Mouse (Mus musculus) embryonic facial prominence, embryonic 10.5 days (tissue): ENCODE data around the gene 2810459M11Rik. TPM values are rescaled to one million over a fixed set of nuclear protein-coding genes. Genes with fewer than 3 reads are reported as not detected.
A peak's percentile ranks its signal among the peaks of the same experiment; 100 is the strongest.

Source experiments
- DNase-seq: peaks from one replicate; pipeline ENCODE4 v3.0.0-alpha.2; 2017; ENCODE audit warnings: low spot score
- H3K27ac ChIP-seq: fragments of 300-500 bp; sonication (generic); replicated peaks from 2 replicates; pipeline ENCODE4 v1.5.1; 2016; ENCODE audit warnings: mild to moderate bottlenecking
- H3K27me3 ChIP-seq: fragments of 300-500 bp; sonication (generic); replicated peaks from 2 replicates; pipeline ENCODE4 v1.6.1; 2016; ENCODE audit warnings: low read depth, mild to moderate bottlenecking; ENCODE audit not compliant: poor library complexity, severe bottlenecking
- H3K36me3 ChIP-seq: fragments of 300-500 bp; sonication (generic); replicated peaks from 2 replicates; pipeline ENCODE4 v1.6.1; 2016; ENCODE audit warnings: mild to moderate bottlenecking, moderate library complexity
- H3K4me1 ChIP-seq: fragments of 300-500 bp; sonication (generic); 2 replicates; pipeline ENCODE4 v1.6.1; 2016
- H3K4me3 ChIP-seq: fragments of 300-500 bp; sonication (generic); 2 replicates; pipeline ENCODE4 v1.5.1; 2016; ENCODE audit warnings: mild to moderate bottlenecking, moderate library complexity
- H3K9me3 ChIP-seq: fragments of 300-500 bp; sonication (generic); 2 replicates; pipeline ENCODE4 v1.6.1; 2016; ENCODE audit warnings: mild to moderate bottlenecking
- WGBS: fragments of 180-500 bp; shearing (Covaris S2); methylation state at CpG from one replicate; pipeline ENCODE4 v1.1.7; 2016; 5-methylcytosine and 5-hydroxymethylcytosine counted together
- polyA plus RNA-seq: library from polyadenylated mRNA; unstranded; fragments of >200 nt; fragmentation: Nextera tagmentation; extraction: Ambion mirVana; gene quantifications from 2 replicates; pipeline ENCODE4 v1.2.1, GENCODE M21; 2016

2810459M11Rik gene
- polyA plus RNA-seq, 1 experiment from 2014 or later, result 0.21 TPM

- peaks cover 10% of the 10 kb centered on the region for H3K27me3 ChIP-seq
- 13% methylated on average over 11 of the region's 11 CpGs for WGBS
- H3K36me3 ChIP-seq, result no peaks in the 10 kb centered on the region
- no peak overlapping the region for H3K27ac ChIP-seq
- no peaks in the 10 kb centered on the region for H3K9me3 ChIP-seq
- H3K4me3 ChIP-seq, result no peak overlapping the region
- H3K4me1 ChIP-seq, result peaks cover 6% of the 10 kb centered on the region
- DNase-seq, result no peak
Observed at GRCm38 (mm10) chr1:86032273-86032987, 13.2 kb upstream of the 2810459M11Rik start.

- no peak overlapping the region for H3K4me3 ChIP-seq
- no peaks in the 10 kb centered on the region for H3K4me1 ChIP-seq
- 63% methylated on average over 3 of the region's 3 CpGs for WGBS
- no peak for DNase-seq
- H3K27ac ChIP-seq, result no peak overlapping the region
- H3K9me3 ChIP-seq, result peaks cover 9% of the 10 kb centered on the region; the same call in 1 of the 2 replicates
- peaks cover 17% of the 10 kb centered on the region for H3K27me3 ChIP-seq
- H3K36me3 ChIP-seq, result no peaks in the 10 kb centered on the region
Observed at GRCm38 (mm10) chr1:86038191-86038951, 7.3 kb upstream of the 2810459M11Rik start.

- H3K27ac ChIP-seq, result no peak overlapping the region
- H3K9me3 ChIP-seq, result peaks cover 9% of the 10 kb centered on the region; the same call in 1 of the 2 replicates
Observed at GRCm38 (mm10) chr1:86040131-86040530, 5.5 kb upstream of the 2810459M11Rik start.

GRCm38 (mm10) chr1:86040817-86041216, 4.8 kb upstream of the 2810459M11Rik start:
- peaks cover 9% of the 10 kb centered on the region; the same call in 1 of the 2 replicates for H3K9me3 ChIP-seq
- H3K27ac ChIP-seq, result no peak overlapping the region
- DNase-seq, result no peak
- H3K36me3 ChIP-seq, result no peaks in the 10 kb centered on the region
- WGBS, result 91% methylated on average over 3 of the region's 3 CpGs
- peaks cover 41% of the 10 kb centered on the region for H3K27me3 ChIP-seq
- no peak overlapping the region for H3K4me3 ChIP-seq
- peaks cover 3% of the 10 kb centered on the region for H3K4me1 ChIP-seq

More at GRCm38 (mm10) chr1:86040131-86040530, 5.5 kb upstream of the 2810459M11Rik start:
- Histone ChIP-seq H3K36me3 (no peaks in the 10 kb centered on the region), H3K27me3 (peaks cover 34% of the 10 kb centered on the region), H3K4me1 (no peaks in the 10 kb centered on the region), H3K4me3 (no peak overlapping the region)
- DNase-seq, result no peak
- 72% methylated on average over 4 of the region's 4 CpGs for WGBS

GRCm38 (mm10) chr1:86045056-86045455, 607 bp upstream of the 2810459M11Rik start:
- no peaks in the 10 kb centered on the region for H3K36me3 ChIP-seq
- H3K9me3 ChIP-seq, result peaks cover 9% of the 10 kb centered on the region; the same call in 1 of the 2 replicates
- peaks cover 18% of the 10 kb centered on the region for H3K4me1 ChIP-seq
- DNase-seq, result no peak
- peaks cover 76% of the 10 kb centered on the region for H3K27me3 ChIP-seq
- no peak overlapping the region for H3K4me3 ChIP-seq
- H3K27ac ChIP-seq, result no peak overlapping the region
- 57% methylated on average over 4 of the region's 4 CpGs for WGBS

- H3K27ac ChIP-seq, result no peak overlapping the region
- H3K27me3 ChIP-seq, result peaks cover 72% of the 10 kb centered on the region
- peak overlapping the region; percentile 74 for H3K4me3 ChIP-seq
- DNase-seq, result peak; percentile 23
- 6% methylated on average over 24 of the region's 24 CpGs for WGBS
- peaks cover 3% of the 10 kb centered on the region; the same call in 1 of the 2 replicates for H3K9me3 ChIP-seq
- H3K36me3 ChIP-seq, result no peaks in the 10 kb centered on the region
- peaks cover 18% of the 10 kb centered on the region for H3K4me1 ChIP-seq
Observed at GRCm38 (mm10) chr1:86046833-86047563, 1.3 kb downstream of the 2810459M11Rik start.

- H3K27me3 ChIP-seq, result peaks cover 61% of the 10 kb centered on the region
Observed at GRCm38 (mm10) chr1:86048231-86048630, 2.6 kb downstream of the 2810459M11Rik start.

GRCm38 (mm10) chr1:86048744-86049143, 3.1 kb downstream of the 2810459M11Rik start:
- no peaks in the 10 kb centered on the region for H3K36me3 ChIP-seq
- peaks cover 18% of the 10 kb centered on the region for H3K4me1 ChIP-seq
- peaks cover 55% of the 10 kb centered on the region for H3K27me3 ChIP-seq
- no peak for DNase-seq
- no peaks in the 10 kb centered on the region for H3K9me3 ChIP-seq
- no peak overlapping the region for H3K27ac ChIP-seq
- no peak overlapping the region for H3K4me3 ChIP-seq
- 86% methylated on average over 3 of the region's 3 CpGs for WGBS

More at GRCm38 (mm10) chr1:86048231-86048630, 2.6 kb downstream of the 2810459M11Rik start:
- Histone ChIP-seq H3K27ac (no peak overlapping the region), H3K4me3 (no peak overlapping the region), H3K36me3 (no peaks in the 10 kb centered on the region), H3K9me3 (no peaks in the 10 kb centered on the region), H3K4me1 (peaks cover 18% of the 10 kb centered on the region)
- no peak for DNase-seq
- 82% methylated on average over 4 of the region's 4 CpGs for WGBS

- Histone ChIP-seq H3K27ac (no peak overlapping the region), H3K27me3 (peaks cover 9% of the 10 kb centered on the region), H3K4me1 (no peaks in the 10 kb centered on the region), H3K36me3 (no peaks in the 10 kb centered on the region), H3K9me3 (no peaks in the 10 kb centered on the region), H3K4me3 (no peak overlapping the region)
- 89% methylated on average over 12 of the region's 12 CpGs for WGBS
- no peak for DNase-seq
Observed at GRCm38 (mm10) chr1:86053198-86053921, 7.7 kb downstream of the 2810459M11Rik start.

- H3K27me3 ChIP-seq, result no peaks in the 10 kb centered on the region
- H3K4me1 ChIP-seq, result peaks cover 6% of the 10 kb centered on the region; the same call in 1 of the 2 replicates
- no peak for DNase-seq
- no peak overlapping the region for H3K27ac ChIP-seq
- no peak overlapping the region for H3K4me3 ChIP-seq
- 58% methylated on average over 3 of the region's 3 CpGs for WGBS
- H3K36me3 ChIP-seq, result no peaks in the 10 kb centered on the region
- no peaks in the 10 kb centered on the region for H3K9me3 ChIP-seq
Observed at GRCm38 (mm10) chr1:86054943-86055342, 9.3 kb downstream of the 2810459M11Rik start.

- Histone ChIP-seq H3K4me1 (peaks cover 6% of the 10 kb centered on the region; the same call in 1 of the 2 replicates), H3K27me3 (no peaks in the 10 kb centered on the region), H3K36me3 (no peaks in the 10 kb centered on the region), H3K4me3 (no peak overlapping the region), H3K9me3 (no peaks in the 10 kb centered on the region), H3K27ac (no peak overlapping the region)
- 86% methylated on average over 4 of the region's 4 CpGs for WGBS
- no peak for DNase-seq
Observed at GRCm38 (mm10) chr1:86056284-86056683, 10.6 kb downstream of the 2810459M11Rik start.
